Mouse (Mus musculus): Measurements from ENCODE around the gene Hdac11. TPM values are rescaled to one million over a fixed set of nuclear protein-coding genes. Genes with fewer than 3 reads are reported as not detected.
A peak's percentile ranks its signal among the peaks of the same experiment; 100 is the strongest.

Hdac11 gene
- polyA plus RNA-seq, 1 experiment from 2014 or later: 28.8 TPM

GRCm38 (mm10) chr6:91139846-91140245 lies 16.6 kb upstream of the Hdac11 start:
- H3K4me2 ChIP-seq (replicated peaks): no peak overlapping the region
- no peaks in the 10 kb centered on the region for H3K27me3 ChIP-seq
- no peaks in the 10 kb centered on the region for H3K36me3 ChIP-seq
- ATAC-seq: no peak
- H3K9me3 ChIP-seq: no peaks in the 10 kb centered on the region
- 32% methylated on average over 4 of the region's 4 CpGs for WGBS
- H3K4me1 ChIP-seq (replicated peaks): no peaks in the 10 kb centered on the region
- H3K27ac ChIP-seq: no peak overlapping the region
- no peak overlapping the region for H3K4me3 ChIP-seq (replicated peaks)
- no peak overlapping the region for H3K9ac ChIP-seq (replicated peaks)

DNA sequence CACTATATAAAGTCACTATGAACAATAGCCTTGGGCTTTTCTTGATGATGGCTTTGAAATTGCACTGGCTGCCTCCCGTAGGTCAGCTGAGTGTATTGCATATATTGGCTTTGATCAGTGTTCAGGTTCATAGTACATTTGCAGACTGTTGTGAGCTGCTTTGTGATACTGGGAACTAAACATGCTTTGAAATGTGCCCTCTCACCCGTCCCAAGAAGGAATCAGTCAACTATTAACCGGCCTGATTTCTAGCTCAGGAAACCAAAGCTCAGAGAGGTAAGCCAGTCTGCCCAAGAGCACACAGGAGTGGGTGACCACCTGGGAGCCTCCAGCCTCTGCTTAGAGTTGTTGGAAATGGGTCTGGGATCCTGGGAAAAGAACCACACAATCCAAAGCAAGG lies 11.4 kb upstream of the Hdac11 start:
- no peaks in the 10 kb centered on the region for H3K9me3 ChIP-seq
- WGBS: 61% methylated on average over 3 of the region's 3 CpGs
- no peaks in the 10 kb centered on the region for H3K36me3 ChIP-seq
- ATAC-seq: no peak
- peak overlapping the region; percentile 93; the same call in 1 of the 2 replicates for H3K27ac ChIP-seq
- no peak overlapping the region for H3K4me2 ChIP-seq (replicated peaks)
- no peak overlapping the region for H3K9ac ChIP-seq (replicated peaks)
- H3K4me1 ChIP-seq (replicated peaks): peaks cover 37% of the 10 kb centered on the region
- no peaks in the 10 kb centered on the region for H3K27me3 ChIP-seq
- H3K4me3 ChIP-seq (replicated peaks): no peak overlapping the region

- no peaks in the 10 kb centered on the region for H3K36me3 ChIP-seq
- 77% methylated on average over 5 of the region's 5 CpGs for WGBS
- no peak overlapping the region for H3K9ac ChIP-seq (replicated peaks)
- H3K27ac ChIP-seq: peak overlapping the region; percentile 93
- ATAC-seq: no peak
- peaks cover 37% of the 10 kb centered on the region for H3K4me1 ChIP-seq (replicated peaks)
- H3K27me3 ChIP-seq: no peaks in the 10 kb centered on the region
- H3K9me3 ChIP-seq: no peaks in the 10 kb centered on the region
- no peak overlapping the region for H3K4me2 ChIP-seq (replicated peaks)
- no peak overlapping the region for H3K4me3 ChIP-seq (replicated peaks)
Observed at GRCm38 (mm10) chr6:91145572-91145971, 10.9 kb upstream of the Hdac11 start.

GRCm38 (mm10) chr6:91146443-91147151 lies 9.9 kb upstream of the Hdac11 start:
- Histone ChIP-seq H3K9ac (replicated peaks) (peak overlapping the region; percentile 7; the same call in 1 of the 2 replicates), H3K4me2 (replicated peaks) (no peak overlapping the region; the same call in 1 of the 2 replicates), H3K4me3 (replicated peaks) (no peak overlapping the region), H3K27me3 (no peaks in the 10 kb centered on the region), H3K9me3 (no peaks in the 10 kb centered on the region), H3K4me1 (replicated peaks) (peaks cover 38% of the 10 kb centered on the region), H3K36me3 (no peaks in the 10 kb centered on the region), H3K27ac (peak overlapping the region; percentile 93)
- WGBS: 13% methylated on average over 5 of the region's 5 CpGs
- ATAC-seq: peak; percentile 92

DNA sequence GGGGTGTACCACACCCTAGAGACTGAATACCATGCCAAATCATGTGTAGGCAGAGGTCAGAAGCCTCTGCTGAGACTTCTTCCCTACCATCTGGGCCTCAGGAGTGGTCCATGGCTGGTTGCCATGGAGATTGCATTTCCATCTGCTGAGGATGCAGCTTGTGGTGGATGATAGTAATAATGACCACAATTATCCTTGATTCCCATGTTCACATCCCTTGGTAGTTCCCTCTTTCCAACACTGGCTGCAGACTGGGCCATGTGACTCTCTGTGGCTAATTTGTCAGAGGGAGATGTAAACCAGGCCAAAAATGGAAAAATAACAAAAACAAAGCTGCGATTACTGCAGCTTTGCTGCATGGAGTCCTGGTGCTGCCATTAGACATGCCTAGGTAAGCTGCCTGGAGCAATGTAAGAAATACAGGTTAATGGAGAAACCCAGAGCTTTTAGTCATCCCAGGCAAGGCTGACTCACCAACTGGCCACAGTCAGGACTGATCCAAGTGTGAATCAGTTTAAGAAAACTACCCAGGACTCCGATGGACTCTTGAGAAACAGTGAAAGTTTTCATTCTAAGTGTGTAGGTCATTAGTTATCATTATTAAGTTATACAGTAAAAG lies 9.2 kb upstream of the Hdac11 start:
- no peaks in the 10 kb centered on the region for H3K9me3 ChIP-seq
- no peak overlapping the region; the same call in 1 of the 2 replicates for H3K4me2 ChIP-seq (replicated peaks)
- peak; percentile 90 for ATAC-seq
- H3K27me3 ChIP-seq: no peaks in the 10 kb centered on the region
- peak overlapping the region; percentile 93 for H3K27ac ChIP-seq
- 76% methylated on average over 2 of the region's 2 CpGs for WGBS
- H3K4me3 ChIP-seq (replicated peaks): no peak overlapping the region
- no peaks in the 10 kb centered on the region for H3K36me3 ChIP-seq
- peaks cover 44% of the 10 kb centered on the region for H3K4me1 ChIP-seq (replicated peaks)
- H3K9ac ChIP-seq (replicated peaks): peak overlapping the region; percentile 7; the same call in 1 of the 2 replicates

GRCm38 (mm10) chr6:91152892-91153548 lies 3.4 kb upstream of the Hdac11 start:
- peak overlapping the region; percentile 95 for H3K27ac ChIP-seq
- no peak overlapping the region for H3K9ac ChIP-seq (replicated peaks)
- 35% methylated on average over 7 of the region's 7 CpGs for WGBS
- H3K4me3 ChIP-seq (replicated peaks): peak overlapping the region; percentile 29; the same call in 1 of the 2 replicates
- H3K9me3 ChIP-seq: no peaks in the 10 kb centered on the region
- peaks cover 3% of the 10 kb centered on the region; the same call in 1 of the 2 replicates for H3K27me3 ChIP-seq
- no peaks in the 10 kb centered on the region for H3K36me3 ChIP-seq
- H3K4me2 ChIP-seq (replicated peaks): peak overlapping the region; percentile 48
- H3K4me1 ChIP-seq (replicated peaks): peaks cover 66% of the 10 kb centered on the region
- no peak for ATAC-seq

DNA sequence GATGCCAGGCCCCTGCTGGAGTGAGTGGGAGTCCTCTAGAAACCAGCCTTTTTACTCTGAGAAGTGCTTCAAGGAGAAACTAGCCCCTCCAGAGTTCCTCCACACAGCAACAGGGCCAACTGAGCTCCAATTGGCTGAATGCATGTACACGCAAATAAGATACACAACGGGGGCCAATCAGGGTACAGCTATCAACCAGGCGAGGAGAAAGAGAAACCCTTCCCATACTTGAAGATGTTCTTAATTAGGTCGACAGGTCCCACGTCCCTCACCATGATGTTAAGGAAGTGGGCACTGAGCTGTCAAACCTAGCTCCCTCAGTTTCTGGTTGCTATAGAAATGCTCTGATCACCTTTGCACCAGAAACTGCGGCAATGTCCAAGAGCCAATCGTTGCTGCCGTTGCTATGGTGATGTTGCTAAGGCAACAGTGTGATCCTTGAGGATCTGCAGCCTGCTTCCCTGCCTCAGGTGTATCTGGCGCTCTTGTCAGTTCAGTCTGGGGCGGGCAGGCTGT lies 2.9 kb upstream of the Hdac11 start:
- H3K27me3 ChIP-seq: peaks cover 3% of the 10 kb centered on the region; the same call in 1 of the 2 replicates
- peak overlapping the region; percentile 15; the same call in 1 of the 2 replicates for H3K9ac ChIP-seq (replicated peaks)
- H3K4me1 ChIP-seq (replicated peaks): peaks cover 67% of the 10 kb centered on the region
- no peaks in the 10 kb centered on the region for H3K9me3 ChIP-seq
- peak overlapping the region; percentile 95 for H3K27ac ChIP-seq
- ATAC-seq: peak; percentile 84
- WGBS: 1% methylated on average over 10 of the region's 10 CpGs
- H3K36me3 ChIP-seq: no peaks in the 10 kb centered on the region
- peak overlapping the region; percentile 29 for H3K4me3 ChIP-seq (replicated peaks)
- peak overlapping the region; percentile 48 for H3K4me2 ChIP-seq (replicated peaks)

GRCm38 (mm10) chr6:91154685-91155084 lies 1.8 kb upstream of the Hdac11 start:
- 56% methylated on average over 4 of the region's 4 CpGs for WGBS
- H3K4me1 ChIP-seq (replicated peaks): peaks cover 76% of the 10 kb centered on the region
- H3K27me3 ChIP-seq: peaks cover 3% of the 10 kb centered on the region; the same call in 1 of the 2 replicates
- ATAC-seq: no peak
- no peaks in the 10 kb centered on the region for H3K9me3 ChIP-seq
- H3K27ac ChIP-seq: peak overlapping the region; percentile 95
- no peak overlapping the region for H3K4me3 ChIP-seq (replicated peaks)
- no peak overlapping the region for H3K9ac ChIP-seq (replicated peaks)
- H3K4me2 ChIP-seq (replicated peaks): no peak overlapping the region
- 0 out of 2 replicates have a peak, but pooled peaks cover 2% of the 10 kb centered on the region for H3K36me3 ChIP-seq

GRCm38 (mm10) chr6:91155286-91155685 lies 1.2 kb upstream of the Hdac11 start:
- Histone ChIP-seq H3K36me3 (0 out of 2 replicates have a peak, but pooled peaks cover 2% of the 10 kb centered on the region), H3K4me2 (replicated peaks) (no peak overlapping the region), H3K27me3 (peaks cover 3% of the 10 kb centered on the region; the same call in 1 of the 2 replicates), H3K9ac (replicated peaks) (no peak overlapping the region), H3K4me1 (replicated peaks) (peaks cover 82% of the 10 kb centered on the region), H3K27ac (peak overlapping the region; percentile 95), H3K4me3 (replicated peaks) (no peak overlapping the region), H3K9me3 (no peaks in the 10 kb centered on the region)
- 87% methylated on average over 3 of the region's 3 CpGs for WGBS
- ATAC-seq: no peak

DNA sequence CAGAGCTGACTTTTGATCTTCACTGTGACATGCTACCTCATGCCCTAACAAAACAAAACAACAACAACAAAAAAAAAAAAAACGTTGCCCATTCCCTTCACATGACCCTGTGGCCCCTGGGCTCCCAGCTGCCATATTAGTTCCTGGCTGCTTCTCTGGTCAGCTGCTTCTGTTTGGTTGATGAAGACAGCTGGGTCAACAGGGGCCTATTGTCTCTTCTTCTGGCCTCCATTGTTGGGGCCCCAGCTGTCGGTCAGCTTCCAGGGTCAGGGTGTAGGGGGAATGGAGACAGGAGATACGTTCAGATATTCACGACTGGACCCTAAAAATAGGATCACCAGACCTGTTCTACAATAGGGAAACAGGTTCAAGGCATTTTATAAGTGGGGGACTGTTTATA lies 403 bp upstream of the Hdac11 start:
- peak overlapping the region; percentile 77 for H3K4me2 ChIP-seq (replicated peaks)
- no peak for ATAC-seq
- H3K9ac ChIP-seq (replicated peaks): 0 out of 2 replicates have a peak overlapping the region, but pooled peaks have one; percentile 21
- peak overlapping the region; percentile 66 for H3K4me3 ChIP-seq (replicated peaks)
- H3K36me3 ChIP-seq: 0 out of 2 replicates have a peak, but pooled peaks cover 2% of the 10 kb centered on the region
- H3K27me3 ChIP-seq: peaks cover 3% of the 10 kb centered on the region; the same call in 1 of the 2 replicates
- no peaks in the 10 kb centered on the region for H3K9me3 ChIP-seq
- H3K4me1 ChIP-seq (replicated peaks): peaks cover 90% of the 10 kb centered on the region
- 18% methylated on average over 4 of the region's 4 CpGs for WGBS
- peak overlapping the region; percentile 84 for H3K27ac ChIP-seq

DNA sequence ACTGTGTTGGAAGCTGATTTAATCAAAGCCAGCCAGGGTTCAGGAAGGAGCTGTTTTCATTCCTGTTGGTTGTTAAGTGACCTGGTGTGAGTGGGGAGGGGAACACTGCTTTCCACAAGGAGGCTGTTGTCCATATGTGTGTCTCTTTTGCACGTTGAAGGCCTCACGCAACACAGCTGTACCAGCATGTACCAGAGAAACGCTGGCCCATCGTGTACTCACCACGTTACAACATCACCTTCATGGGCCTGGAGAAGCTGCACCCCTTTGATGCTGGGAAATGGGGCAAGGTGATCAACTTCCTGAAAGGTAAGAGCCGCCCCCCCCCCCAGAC lies 739 bp downstream of the Hdac11 start:
- peak overlapping the region; percentile 66 for H3K4me3 ChIP-seq (replicated peaks)
- H3K9me3 ChIP-seq: no peaks in the 10 kb centered on the region
- H3K27ac ChIP-seq: peak overlapping the region; percentile 84
- peaks cover 83% of the 10 kb centered on the region for H3K4me1 ChIP-seq (replicated peaks)
- H3K36me3 ChIP-seq: peaks cover 3% of the 10 kb centered on the region; the same call in 1 of the 2 replicates
- WGBS: 46% methylated on average over 6 of the region's 6 CpGs
- H3K4me2 ChIP-seq (replicated peaks): peak overlapping the region; percentile 77
- H3K9ac ChIP-seq (replicated peaks): peak overlapping the region; percentile 82
- peaks cover 3% of the 10 kb centered on the region; the same call in 1 of the 2 replicates for H3K27me3 ChIP-seq
- no peak for ATAC-seq

Data from midbrain, embryonic 13.5 days (tissue).